Mouse (Mus musculus): ENCODE results near the gene Serpinb6c. TPM values are rescaled to one million over a fixed set of nuclear protein-coding genes. Genes with fewer than 3 reads are reported as not detected.
"Not testable (repeated sequence)": the region's sequence is repeated elsewhere in the genome, so short reads cannot be mapped to it uniquely, and the experiment has no call there.

Gene Serpinb6c
- polyA plus RNA-seq (2017; shearing (Covaris generic)) = not detected

DNA sequence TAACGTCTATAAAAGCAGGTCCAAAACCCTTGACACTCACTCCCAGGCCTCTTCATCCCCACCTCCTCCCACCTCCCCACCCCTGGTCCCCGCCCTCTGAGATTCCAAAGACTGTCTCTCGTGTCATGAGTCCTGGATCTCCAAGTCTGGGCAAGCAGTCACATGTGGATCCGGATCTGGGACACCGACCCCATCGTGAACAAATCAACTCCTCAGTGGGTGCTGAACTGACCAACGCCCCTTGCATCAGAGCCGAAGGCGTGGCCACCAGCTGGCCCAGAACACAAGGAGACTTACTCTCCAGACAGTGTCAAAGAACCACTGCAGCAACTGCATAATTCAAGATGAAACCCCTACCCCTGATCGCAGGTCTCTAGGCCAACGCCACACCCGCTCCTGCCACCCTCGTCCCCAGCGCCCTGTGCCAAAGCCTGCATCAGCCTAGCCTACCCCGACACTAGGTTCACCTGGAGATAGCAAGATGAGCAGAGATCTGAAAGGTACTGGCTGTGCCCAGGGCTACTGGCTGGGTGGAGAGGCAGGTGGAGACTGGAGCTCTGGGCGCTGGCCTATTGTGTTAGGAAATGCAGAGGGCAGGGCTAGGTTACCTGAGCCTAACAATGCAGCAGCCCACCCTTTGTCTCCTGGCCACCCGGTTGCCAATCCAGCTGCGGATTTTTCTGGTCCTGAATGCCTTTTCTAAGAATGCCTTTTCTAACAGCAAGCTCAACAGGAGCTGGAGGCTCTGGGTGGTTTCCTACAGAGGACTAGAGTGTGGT is at the start of gene Serpinb6c:
Gene Serpinb6c, minus strand, starts transcription at position 533 of the 779 bp plus-strand sequence.
- ATAC-seq = no peak

GRCm38 (mm10) chr13:33952947-33953346 is 47.4 kb upstream of the Serpinb6c start:
- no peak for ATAC-seq

- no peak for ATAC-seq
These were observed 46.6 kb upstream of the Serpinb6c start for GRCm38 (mm10) chr13:33952075-33952449.

GRCm38 (mm10) chr13:33951308-33952074 is 46.0 kb upstream of the Serpinb6c start:
- no peak for ATAC-seq

DNA sequence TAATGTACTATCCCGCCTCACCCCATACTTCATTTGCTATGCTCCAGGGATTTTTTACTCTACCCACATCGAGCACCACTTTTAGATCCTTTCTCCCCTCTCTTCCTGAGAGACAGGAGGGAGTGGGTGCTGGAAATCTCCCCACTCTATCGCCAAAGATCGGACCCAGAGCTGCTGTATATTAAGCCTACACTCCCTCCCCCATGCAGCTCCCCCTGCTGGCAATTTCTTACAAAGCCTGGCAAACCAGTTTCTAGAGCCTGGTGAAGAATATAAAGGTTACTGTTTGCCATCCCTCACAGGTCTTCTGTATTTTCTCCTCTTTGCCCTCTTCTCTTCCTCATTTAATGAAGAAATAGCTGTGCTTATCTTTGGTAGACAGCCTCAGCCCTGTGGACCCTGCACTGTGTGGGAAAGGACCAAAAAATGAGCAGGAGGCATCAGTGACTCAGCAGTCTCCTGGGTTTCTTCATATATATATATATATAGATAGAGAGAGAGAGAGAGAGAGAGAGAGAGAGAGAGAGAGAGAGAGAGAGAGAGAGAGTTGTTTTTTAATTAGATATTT is 36.8 kb upstream of the Serpinb6c start:
- no peak for ATAC-seq

DNA sequence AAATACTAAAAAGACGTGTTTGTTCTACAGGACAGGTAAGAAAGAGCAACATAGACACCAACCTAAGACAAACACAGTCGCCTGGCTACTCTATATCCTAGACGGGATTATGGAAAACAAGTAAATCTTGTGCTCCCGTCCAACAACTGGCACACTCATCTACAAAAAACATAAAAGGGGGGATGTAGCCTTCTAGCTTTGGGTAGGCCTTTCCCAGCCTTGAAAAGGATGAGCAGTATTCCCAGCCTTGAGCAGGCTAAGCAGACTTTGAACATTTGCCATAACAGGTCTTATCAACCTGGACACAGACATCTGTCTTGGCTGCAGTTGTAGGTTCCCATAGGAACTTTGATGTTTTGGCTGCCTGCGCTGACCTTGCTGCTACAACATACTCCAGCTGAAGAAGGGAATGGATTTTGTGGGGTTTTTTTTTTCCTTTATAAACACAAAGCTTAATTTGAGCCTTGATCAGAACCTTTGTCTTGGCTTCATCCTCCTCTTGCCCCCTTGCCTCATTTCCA is 35.8 kb upstream of the Serpinb6c start:
- ATAC-seq = no peak

DNA sequence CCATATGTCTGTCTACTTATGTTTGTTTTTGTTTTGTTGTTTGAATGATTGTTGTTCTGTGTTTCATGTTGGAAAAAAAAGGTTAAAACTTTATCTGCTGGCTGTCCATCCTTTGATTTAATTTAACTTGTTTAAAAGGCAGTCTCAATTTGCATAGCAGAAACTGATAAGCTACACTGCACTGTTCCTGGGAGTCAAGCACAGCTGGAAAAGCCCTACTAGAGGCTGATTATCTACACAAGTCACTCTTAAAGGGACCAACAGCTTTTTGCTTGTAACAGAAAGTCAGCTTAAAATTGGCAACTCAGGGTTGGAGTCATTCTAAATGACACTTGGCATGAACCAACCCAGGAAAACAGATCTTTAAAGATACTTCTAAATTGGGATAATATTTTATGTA is 32.1 kb upstream of the Serpinb6c start:
- ATAC-seq = not testable (repeated sequence)

DNA sequence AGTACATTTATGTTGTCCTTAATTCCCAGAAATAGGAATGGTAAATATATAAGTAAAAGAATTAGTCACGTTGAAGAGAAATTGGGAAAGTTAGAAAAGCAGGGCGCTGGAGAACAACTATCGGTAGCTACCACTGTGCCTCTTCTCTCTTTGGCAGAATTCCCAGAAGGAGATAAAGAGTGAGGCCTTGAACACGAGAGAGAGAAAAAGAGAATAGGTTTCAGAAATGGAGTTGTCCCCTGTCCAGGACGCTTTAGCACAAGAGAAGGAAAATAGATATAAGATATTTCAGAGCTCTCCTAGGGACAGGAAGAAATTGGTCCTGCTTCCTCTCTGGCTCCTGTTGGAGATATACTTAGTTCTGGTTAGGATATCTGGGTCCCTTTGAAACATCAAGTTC is 31.6 kb upstream of the Serpinb6c start:
- ATAC-seq = no peak

DNA sequence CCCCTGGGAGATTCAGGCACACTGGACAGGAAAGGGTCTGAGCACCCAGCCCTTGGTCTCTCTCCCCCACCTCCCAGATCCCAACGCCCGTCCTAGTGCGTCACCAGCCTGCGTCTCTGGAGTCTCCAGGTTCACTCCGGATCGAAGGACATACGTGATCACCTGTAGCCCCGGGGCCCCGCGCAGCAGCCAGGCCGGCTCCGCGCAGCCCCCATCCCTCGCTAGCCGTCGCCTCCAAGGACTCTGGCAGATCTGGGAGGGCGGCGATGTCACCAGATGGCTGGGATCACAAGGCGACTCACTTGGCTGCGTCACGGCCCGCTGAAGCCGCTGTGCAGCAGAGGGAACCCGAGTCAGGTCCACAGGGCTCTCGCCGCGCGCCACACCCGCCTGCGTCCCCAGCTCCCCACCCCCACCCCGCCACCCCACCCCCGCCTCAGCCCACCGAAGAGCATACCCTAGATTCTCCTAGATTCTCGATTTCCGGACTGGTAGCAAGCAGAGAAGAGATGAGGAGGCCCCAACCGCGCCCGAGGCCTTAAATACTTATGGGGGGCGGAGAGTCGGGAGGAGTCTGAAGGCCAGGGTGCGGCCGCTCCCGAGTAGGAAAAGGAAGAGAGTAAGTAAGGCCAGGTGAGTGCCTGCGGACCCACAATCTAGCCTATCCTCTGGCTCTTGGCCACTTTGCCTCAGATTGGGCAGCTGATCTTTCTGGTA is 30.1 kb upstream of the Serpinb6c start:
- ATAC-seq = peak; percentile 46

GRCm38 (mm10) chr13:33934743-33935142 is 29.2 kb upstream of the Serpinb6c start:
- no peak for ATAC-seq

DNA sequence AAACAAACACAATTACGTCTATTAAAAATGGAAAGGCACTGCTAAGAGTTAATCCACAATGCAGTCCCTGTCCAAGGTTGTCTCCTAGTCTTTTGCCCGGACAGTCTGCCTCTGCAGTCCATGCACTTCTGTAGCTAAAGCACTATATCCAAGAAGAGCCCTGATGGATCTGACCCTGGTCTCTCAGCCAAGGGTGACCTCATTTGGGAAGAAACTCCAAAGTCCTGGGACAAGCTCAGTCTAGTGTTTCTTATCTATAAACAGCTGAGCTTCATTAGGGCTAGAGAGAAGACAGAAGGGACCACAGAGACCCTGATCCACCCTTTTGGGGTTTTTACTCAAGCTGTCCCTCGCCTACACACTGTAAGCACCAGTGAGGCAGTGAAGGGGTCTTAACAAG is 25.4 kb upstream of the Serpinb6c start:
- ATAC-seq = no peak

DNA sequence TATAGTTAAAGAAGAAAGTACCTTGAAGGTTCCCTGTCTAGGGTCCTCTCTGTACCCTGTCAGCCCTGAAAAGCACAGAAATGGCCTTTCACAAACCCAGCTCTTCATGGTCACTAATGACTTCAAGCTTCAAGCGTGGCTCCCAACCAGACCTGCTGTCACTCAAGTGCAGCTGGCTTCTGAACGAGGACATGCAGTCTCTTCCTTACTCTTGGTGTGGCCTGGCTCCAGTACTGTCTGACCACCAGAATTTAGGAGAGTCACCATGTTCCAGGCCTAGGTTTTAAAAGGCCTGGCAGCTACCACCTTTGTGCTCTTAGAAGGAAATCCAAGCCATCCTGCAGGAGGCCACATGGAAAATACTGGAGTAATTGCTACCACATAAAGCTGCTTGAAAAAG is 24.8 kb upstream of the Serpinb6c start:
- ATAC-seq = no peak

DNA sequence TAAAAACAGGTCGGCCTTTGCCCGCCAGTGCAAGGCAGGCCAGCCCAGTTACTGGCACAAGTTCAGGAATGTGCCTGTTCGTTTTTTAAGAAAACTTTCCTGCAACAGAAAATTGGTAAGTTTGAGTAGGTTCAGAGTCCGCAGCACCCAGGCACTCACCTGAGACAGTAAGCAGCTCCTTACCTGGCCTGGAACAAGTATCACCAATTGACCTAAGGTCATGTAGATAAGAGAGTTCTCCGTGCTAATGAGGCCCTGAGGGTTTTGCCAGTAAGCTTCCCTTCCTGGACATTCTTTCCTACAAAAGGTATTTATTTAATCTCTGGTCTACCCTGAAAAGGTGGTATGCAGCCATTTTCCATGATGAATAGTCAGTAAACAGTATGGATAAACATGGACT is 16.2 kb upstream of the Serpinb6c start:
- no peak for ATAC-seq

DNA sequence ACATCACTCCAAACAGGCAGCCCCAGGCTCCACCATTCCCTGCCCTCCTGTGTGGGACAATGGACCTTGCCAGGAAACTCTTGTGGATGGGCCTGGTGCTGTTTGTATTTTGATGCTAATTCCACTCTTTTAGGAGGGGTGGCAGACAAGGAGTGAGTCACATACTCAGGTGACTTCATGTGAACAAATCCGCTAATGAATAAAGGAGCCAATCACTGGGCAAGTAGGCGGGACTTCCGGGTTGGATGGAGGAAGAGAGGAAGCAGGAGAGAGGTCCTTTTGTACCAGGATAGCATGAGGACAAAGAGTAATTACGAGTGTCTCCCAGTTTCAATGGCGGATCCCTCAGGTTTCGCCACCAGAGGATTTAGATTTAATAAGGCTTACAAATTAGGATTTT is 15.5 kb upstream of the Serpinb6c start:
- ATAC-seq = no peak

DNA sequence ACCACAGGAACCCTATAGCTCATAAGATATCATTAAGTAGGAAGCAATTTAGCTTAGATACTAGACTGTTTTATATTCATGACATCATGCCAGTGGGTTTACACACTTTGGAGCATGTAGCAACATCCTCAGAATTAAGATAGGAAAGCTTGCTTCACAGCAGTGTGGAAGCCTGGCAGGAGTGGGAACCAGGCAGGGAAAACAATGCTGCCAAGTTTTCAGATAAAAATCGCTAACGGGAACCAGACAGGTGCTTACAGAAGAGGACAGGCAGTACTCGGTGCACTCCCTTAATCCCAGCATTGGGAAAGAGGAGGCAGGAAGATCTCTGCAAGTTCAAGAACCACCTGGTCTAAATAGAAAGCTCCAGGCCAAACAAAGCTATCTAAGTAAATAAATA is 1.3 kb upstream of the Serpinb6c start:
- ATAC-seq = no peak

GRCm38 (mm10) chr13:33903290-33903689 is 2.2 kb downstream of the Serpinb6c start:
- ATAC-seq = no peak

DNA sequence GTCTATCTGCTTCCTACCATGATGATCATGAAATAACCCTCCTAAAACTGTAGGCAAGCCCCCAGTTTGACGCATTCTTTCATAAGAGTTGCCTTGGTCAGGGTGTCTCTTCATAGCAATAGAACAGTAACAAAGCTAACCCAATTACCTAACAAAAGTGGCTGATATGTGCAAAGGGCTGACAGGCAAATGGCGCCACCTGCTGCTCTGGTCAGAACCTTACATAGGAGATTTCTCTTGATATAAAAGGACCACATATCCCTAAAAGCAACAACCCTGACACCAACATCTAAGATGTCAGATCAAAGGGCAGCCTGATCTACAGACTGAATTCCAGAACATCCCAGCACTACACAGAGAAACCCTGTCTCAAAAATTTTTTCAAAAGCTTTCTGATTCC is 11.3 kb downstream of the Serpinb6c start:
- no peak for ATAC-seq

DNA sequence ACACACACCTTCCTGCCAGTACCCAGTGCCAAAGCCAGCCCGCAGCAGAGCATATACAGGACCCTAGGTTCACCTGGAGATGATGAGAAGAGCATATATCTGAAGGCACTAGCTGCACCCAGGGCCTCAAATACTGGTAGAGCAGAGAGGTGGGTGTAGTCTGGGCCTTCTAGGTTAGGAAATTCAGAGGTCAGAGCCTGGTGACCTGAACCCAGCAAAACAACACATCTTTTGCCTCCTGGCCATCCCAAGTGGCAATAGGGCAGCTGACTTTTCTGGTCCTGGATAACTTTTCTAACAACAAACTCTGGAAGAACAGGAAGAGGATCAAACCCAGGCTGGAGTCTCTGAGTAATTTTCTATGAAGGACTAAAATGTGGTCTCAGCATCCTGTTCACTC is 62.2 kb downstream of the Serpinb6c start, which contains the start of gene Serpinb6e:
Gene Serpinb6e, minus strand, starts transcription at position 101 of the 400 bp plus-strand sequence.
- no peak for ATAC-seq

DNA sequence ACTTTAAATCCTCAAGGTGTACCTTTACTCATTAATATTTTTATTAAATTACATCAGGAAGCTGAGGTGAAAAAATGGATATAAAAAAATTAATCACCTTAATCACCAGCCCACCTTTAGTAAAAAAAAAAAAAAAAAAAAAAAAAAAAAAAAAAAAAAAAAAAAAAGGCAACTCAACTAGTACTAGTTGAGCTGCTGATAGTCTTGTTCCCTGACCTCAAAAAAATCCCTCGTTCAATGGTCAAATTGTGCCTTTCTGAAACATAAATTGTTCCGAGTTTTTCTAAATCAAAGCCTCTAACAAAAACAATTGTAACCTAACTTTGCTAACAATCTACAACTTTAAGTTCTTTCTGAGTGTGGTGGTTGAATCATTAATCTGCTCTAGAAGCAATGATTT is 74.8 kb downstream of the Serpinb6c start:
- no peak for ATAC-seq

Data from activated CD4-positive, CD25-positive, alpha-beta regulatory T cell, adult 4 months (primary cell).